Mouse (Mus musculus) adipocyte (in vitro differentiated cells): ENCODE measurements at regions not wholly inside any gene's neighbourhood (a gene's known extent, or its start where the extent isn't known, plus 50 kb on each side); places are given as distances from the start of the nearest gene placed in this dataset.

Source experiments
- DNase-seq: peaks from one replicate; pipeline ENCODE4 v3.0.0-alpha.2; 2016; ENCODE audit warnings: low spot score

DNA sequence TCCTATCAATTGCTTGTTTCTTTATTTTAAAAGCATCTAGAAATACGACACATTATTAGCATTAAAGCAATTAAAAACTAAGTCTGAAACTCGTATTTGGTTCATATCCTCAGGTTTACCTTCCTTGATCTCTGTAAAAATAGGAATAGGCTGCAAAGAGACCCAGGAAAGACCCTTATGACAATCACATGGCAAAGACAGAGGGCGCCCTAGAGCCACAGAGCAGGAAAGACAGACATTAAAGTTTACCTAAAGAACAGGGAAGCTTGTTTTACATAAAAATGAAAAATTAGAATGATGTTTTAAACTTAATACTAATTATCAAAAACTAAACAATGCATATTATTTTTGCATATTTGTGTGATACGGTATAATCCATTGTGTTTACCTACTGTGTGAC, 153.2 kb downstream of the Usp25 start:
- no peak for DNase-seq

DNA sequence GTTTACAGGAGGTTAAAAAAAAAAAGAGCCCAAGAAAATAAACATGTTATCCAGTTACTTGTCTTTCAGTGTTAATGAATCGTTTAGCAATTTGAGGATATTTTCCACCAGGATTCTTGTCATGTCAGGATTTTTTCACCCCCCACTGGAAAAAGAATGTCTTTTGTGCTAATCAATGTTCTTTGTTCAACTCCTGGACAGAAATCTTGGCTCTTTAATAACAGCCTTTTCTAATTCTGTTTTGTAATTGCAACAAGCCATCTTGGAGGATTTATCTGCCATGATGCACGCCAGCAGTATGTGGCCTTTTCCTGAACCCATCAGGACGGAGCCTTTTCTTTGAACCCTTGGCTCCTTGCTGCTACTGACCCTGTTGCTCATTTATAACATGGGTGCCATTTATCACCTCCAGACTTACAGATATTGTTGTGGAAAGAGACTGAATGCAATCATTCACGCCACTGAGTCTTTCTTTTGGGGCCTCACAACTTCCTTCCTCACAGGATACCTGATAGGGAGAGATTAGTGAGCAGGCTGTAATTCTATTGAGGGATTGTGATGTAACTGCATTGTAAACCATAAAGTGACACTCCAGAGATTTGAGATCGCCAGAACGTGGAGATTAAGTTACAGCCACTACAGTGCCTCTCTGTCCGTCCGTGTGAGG, 159.7 kb downstream of the Usp25 start:
- DNase-seq, result no peak

DNA sequence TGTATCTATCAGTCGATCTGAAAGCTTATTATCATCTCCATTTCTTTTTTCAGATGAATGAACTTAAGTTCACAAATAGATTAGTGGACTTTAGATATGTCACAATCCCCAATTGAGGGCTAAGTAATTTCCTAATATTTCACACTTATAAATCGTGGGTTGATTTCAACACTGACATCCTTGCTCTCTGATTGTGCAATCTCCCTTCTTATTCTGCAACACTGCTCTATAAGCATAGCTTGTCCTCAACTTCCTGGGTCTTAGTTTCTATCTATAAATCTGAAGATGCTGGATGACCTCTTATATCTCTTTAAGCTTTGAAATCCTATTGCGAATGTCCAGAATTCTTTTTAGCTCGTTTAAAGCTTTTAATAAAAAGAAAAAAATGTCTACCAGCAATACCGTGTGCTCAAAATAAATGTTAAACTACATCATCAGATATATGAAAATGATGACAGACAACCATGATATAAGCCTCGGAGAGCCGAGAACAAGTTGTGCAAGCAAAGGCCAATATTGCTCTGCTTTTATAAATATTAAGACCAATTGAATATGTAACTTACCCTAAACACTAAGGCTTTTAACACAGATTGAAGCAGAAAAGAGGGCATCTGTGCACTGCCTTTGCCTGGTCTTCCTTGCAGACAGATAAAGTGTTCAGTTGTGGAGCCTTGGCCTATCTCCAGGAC, 161.4 kb downstream of the Usp25 start:
- peak; percentile 46 for DNase-seq

DNA sequence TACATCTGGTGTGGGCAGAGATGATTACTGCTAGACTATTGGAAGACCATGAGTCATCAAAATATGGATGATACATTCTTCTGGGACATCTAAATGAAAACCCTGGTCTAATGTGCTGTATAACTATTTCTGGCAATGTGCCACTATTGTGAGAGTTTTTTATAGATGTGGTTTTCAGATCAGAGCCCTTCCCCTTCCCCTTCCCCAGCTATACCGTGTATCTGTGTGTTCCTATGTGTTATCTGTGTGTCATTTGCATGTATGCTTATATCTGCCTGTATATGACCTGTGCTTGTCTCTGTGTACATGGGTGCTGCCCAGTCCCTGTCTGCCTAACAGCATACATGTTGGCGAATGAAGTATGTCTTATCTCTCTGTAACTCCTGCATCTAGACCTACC, 167.5 kb downstream of the Usp25 start:
- no peak for DNase-seq
